Mouse (Mus musculus) embryonic facial prominence, embryonic 15.5 days (tissue): ENCODE measurements around the gene Gm10160. TPM values are rescaled to one million over a fixed set of nuclear protein-coding genes. Genes with fewer than 3 reads are reported as not detected.
A peak's percentile ranks its signal among the peaks of the same experiment; 100 is the strongest.

Source experiments
- ATAC-seq: fragments of 200-750 bp; cut with Nextera tagmentation; 2 replicates; pipeline ENCODE4 v1.8.0; 2017; ENCODE audit warnings: low read depth, moderate TSS enrichment; ENCODE audit not compliant: insufficient number of reproducible peaks, low FRiP score, low TSS enrichment
- H3K27ac ChIP-seq: fragments of 300-500 bp; sonication (generic); replicated peaks from 2 replicates; pipeline ENCODE4 v1.5.1; 2015; ENCODE audit warnings: mild to moderate bottlenecking, inconsistent platforms
- H3K27me3 ChIP-seq: fragments of 300-500 bp; sonication (generic); 2 replicates; pipeline ENCODE4 v1.6.1; 2015; ENCODE audit warnings: inconsistent platforms
- H3K36me3 ChIP-seq: fragments of 300-500 bp; sonication (generic); 2 replicates; pipeline ENCODE4 v1.6.1; 2015; ENCODE audit warnings: mild to moderate bottlenecking, inconsistent platforms
- H3K4me1 ChIP-seq: fragments of 300-500 bp; sonication (generic); 2 replicates; pipeline ENCODE4 v1.6.1; 2015; ENCODE audit warnings: inconsistent platforms
- H3K4me2 ChIP-seq: fragments of 300-500 bp; sonication (generic); replicated peaks from 2 replicates; pipeline ENCODE4 v1.6.1; 2015; ENCODE audit warnings: mild to moderate bottlenecking, inconsistent platforms
- H3K4me3 ChIP-seq: fragments of 300-500 bp; sonication (generic); replicated peaks from 2 replicates; pipeline ENCODE4 v1.5.1; 2015; ENCODE audit warnings: mild to moderate bottlenecking, inconsistent platforms
- H3K9ac ChIP-seq: fragments of 300-500 bp; sonication (generic); 2 replicates; pipeline ENCODE4 v1.6.1; 2015; ENCODE audit warnings: inconsistent platforms
- H3K9me3 ChIP-seq: fragments of 300-500 bp; sonication (generic); replicated peaks from 2 replicates; pipeline ENCODE4 v1.6.1; 2016; ENCODE audit warnings: inconsistent platforms
- WGBS: fragments of 180-500 bp; shearing (Covaris S2); methylation state at CpG from one replicate; pipeline ENCODE4 v1.1.7; 2015; 5-methylcytosine and 5-hydroxymethylcytosine counted together
- polyA plus RNA-seq: library from polyadenylated mRNA; unstranded; fragments of >200 nt; fragmentation: Nextera tagmentation; extraction: Ambion mirVana; gene quantifications from 2 replicates; pipeline ENCODE4 v1.2.1, GENCODE M21; 2015

Gene Gm10160
- polyA plus RNA-seq, 1 experiment from 2014 or later, result not detected

- no peaks in the 10 kb centered on the region for H3K36me3 ChIP-seq
- WGBS, result 17% methylated on average over 9 of the region's 9 CpGs
- peaks cover 52% of the 10 kb centered on the region for H3K27me3 ChIP-seq
- no peak overlapping the region for H3K4me2 ChIP-seq
- H3K9me3 ChIP-seq, result no peaks in the 10 kb centered on the region
- H3K27ac ChIP-seq, result no peak overlapping the region
- no peak overlapping the region for H3K9ac ChIP-seq
- H3K4me1 ChIP-seq, result peaks cover 20% of the 10 kb centered on the region
- ATAC-seq, result no peak
- peak overlapping the region; percentile 61; the same call in 1 of the 2 replicates for H3K4me3 ChIP-seq
Observed at GRCm38 (mm10) chr7:81858236-81858635, 2.6 kb upstream of the Gm10160 start.

GRCm38 (mm10) chr7:81856221-81856620 is 627 bp upstream of the Gm10160 start:
- WGBS, result 61% methylated on average over 4 of the region's 4 CpGs
- no peak overlapping the region for H3K4me3 ChIP-seq
- no peak overlapping the region for H3K4me2 ChIP-seq
- H3K4me1 ChIP-seq, result peaks cover 20% of the 10 kb centered on the region
- H3K27ac ChIP-seq, result no peak overlapping the region
- H3K9me3 ChIP-seq, result no peaks in the 10 kb centered on the region
- peaks cover 46% of the 10 kb centered on the region for H3K27me3 ChIP-seq
- no peak for ATAC-seq
- H3K9ac ChIP-seq, result no peak overlapping the region
- H3K36me3 ChIP-seq, result no peaks in the 10 kb centered on the region

GRCm38 (mm10) chr7:81854568-81855307 is 856 bp downstream of the Gm10160 start:
- WGBS, result 67% methylated on average over 8 of the region's 8 CpGs
- Histone ChIP-seq H3K27me3 (peaks cover 33% of the 10 kb centered on the region), H3K36me3 (no peaks in the 10 kb centered on the region), H3K9me3 (no peaks in the 10 kb centered on the region), H3K4me3 (no peak overlapping the region), H3K9ac (no peak overlapping the region), H3K4me2 (no peak overlapping the region), H3K4me1 (peaks cover 13% of the 10 kb centered on the region), H3K27ac (no peak overlapping the region; the same call in 1 of the 2 replicates)
- no peak; the same call in 1 of the 2 replicates for ATAC-seq

DNA sequence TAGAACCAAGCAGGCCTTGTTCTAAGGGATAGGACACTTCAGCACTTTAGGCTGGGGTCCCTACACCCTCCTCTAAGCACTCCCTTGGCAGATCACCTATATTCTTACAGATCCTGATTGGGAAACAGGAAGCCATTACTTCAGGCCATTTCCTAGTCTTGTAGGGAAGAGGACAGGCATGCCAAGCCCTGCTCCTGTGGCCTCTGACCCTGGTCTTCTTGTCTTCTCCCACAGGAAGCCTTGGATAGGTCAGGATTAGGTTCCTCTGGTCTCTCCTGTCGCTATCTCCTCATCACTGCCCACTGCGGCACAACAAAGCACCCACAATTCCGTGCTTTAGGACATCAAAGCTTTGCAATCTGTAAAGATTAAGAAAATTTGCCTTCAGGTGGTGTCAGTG is 3.9 kb downstream of the Gm10160 start:
- peaks cover 3% of the 10 kb centered on the region for H3K27me3 ChIP-seq
- no peak overlapping the region for H3K27ac ChIP-seq
- H3K9me3 ChIP-seq, result no peaks in the 10 kb centered on the region
- no peak overlapping the region for H3K4me2 ChIP-seq
- H3K4me3 ChIP-seq, result no peak overlapping the region
- H3K9ac ChIP-seq, result no peak overlapping the region
- no peak for ATAC-seq
- WGBS, result 53% methylated on average over 3 of the region's 3 CpGs
- no peaks in the 10 kb centered on the region for H3K36me3 ChIP-seq
- no peaks in the 10 kb centered on the region for H3K4me1 ChIP-seq

GRCm38 (mm10) chr7:81850171-81850570 is 5.4 kb downstream of the Gm10160 start:
- Histone ChIP-seq H3K4me1 (no peaks in the 10 kb centered on the region), H3K4me2 (no peak overlapping the region), H3K27ac (no peak overlapping the region), H3K27me3 (no peaks in the 10 kb centered on the region), H3K4me3 (no peak overlapping the region), H3K9ac (no peak overlapping the region), H3K9me3 (no peaks in the 10 kb centered on the region), H3K36me3 (no peaks in the 10 kb centered on the region)
- WGBS, result 78% methylated on average over 6 of the region's 6 CpGs
- no peak for ATAC-seq

DNA sequence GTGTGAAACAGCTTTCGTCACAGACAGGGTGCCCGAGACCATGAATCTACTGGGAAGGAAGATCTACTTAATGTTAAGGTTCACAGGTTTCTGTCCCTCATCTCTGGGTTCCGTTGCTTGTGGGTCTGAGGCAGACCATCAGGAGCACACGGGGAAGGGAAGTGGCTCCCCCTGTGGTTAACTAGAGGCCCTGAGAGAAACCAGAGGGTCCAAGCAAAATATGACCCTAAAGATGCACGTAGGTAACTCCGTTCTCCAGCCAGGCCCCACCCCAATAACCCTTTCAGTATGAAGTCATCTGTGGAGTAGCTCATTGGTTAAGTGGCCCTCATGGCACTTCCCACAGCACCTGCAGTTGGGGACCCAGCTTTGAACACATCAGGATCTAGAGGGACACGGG is 6.0 kb downstream of the Gm10160 start:
- no peak overlapping the region for H3K9ac ChIP-seq
- WGBS, result 85% methylated on average over 7 of the region's 7 CpGs
- H3K27ac ChIP-seq, result no peak overlapping the region
- no peaks in the 10 kb centered on the region for H3K27me3 ChIP-seq
- H3K4me1 ChIP-seq, result no peaks in the 10 kb centered on the region
- no peaks in the 10 kb centered on the region for H3K36me3 ChIP-seq
- H3K4me2 ChIP-seq, result no peak overlapping the region
- no peaks in the 10 kb centered on the region for H3K9me3 ChIP-seq
- H3K4me3 ChIP-seq, result no peak overlapping the region
- ATAC-seq, result no peak

- no peak overlapping the region for H3K27ac ChIP-seq
- H3K4me3 ChIP-seq, result no peak overlapping the region
- WGBS, result 86% methylated on average over 5 of the region's 5 CpGs
- H3K9ac ChIP-seq, result no peak overlapping the region
- H3K36me3 ChIP-seq, result no peaks in the 10 kb centered on the region
- no peak overlapping the region for H3K4me2 ChIP-seq
- no peaks in the 10 kb centered on the region for H3K27me3 ChIP-seq
- no peaks in the 10 kb centered on the region for H3K4me1 ChIP-seq
- ATAC-seq, result no peak
- H3K9me3 ChIP-seq, result no peaks in the 10 kb centered on the region
Observed at GRCm38 (mm10) chr7:81849214-81849613, 6.4 kb downstream of the Gm10160 start.

GRCm38 (mm10) chr7:81847777-81848176 is 7.8 kb downstream of the Gm10160 start:
- no peak for ATAC-seq
- no peak overlapping the region for H3K9ac ChIP-seq
- H3K27me3 ChIP-seq, result no peaks in the 10 kb centered on the region
- no peaks in the 10 kb centered on the region for H3K9me3 ChIP-seq
- 31% methylated on average over 4 of the region's 4 CpGs for WGBS
- no peaks in the 10 kb centered on the region for H3K4me1 ChIP-seq
- no peak overlapping the region for H3K4me2 ChIP-seq
- H3K4me3 ChIP-seq, result no peak overlapping the region
- H3K27ac ChIP-seq, result no peak overlapping the region
- no peaks in the 10 kb centered on the region for H3K36me3 ChIP-seq

GRCm38 (mm10) chr7:81847010-81847409 is 8.6 kb downstream of the Gm10160 start:
- H3K9ac ChIP-seq, result no peak overlapping the region
- H3K36me3 ChIP-seq, result no peaks in the 10 kb centered on the region
- H3K4me1 ChIP-seq, result no peaks in the 10 kb centered on the region
- no peak overlapping the region for H3K27ac ChIP-seq
- ATAC-seq, result no peak
- no peaks in the 10 kb centered on the region for H3K27me3 ChIP-seq
- H3K4me3 ChIP-seq, result no peak overlapping the region
- no peak overlapping the region for H3K4me2 ChIP-seq
- H3K9me3 ChIP-seq, result no peaks in the 10 kb centered on the region
- 13% methylated on average over 8 of the region's 8 CpGs for WGBS

GRCm38 (mm10) chr7:81846008-81846407 is 9.6 kb downstream of the Gm10160 start:
- WGBS, result 83% methylated on average over 8 of the region's 8 CpGs
- H3K27me3 ChIP-seq, result no peaks in the 10 kb centered on the region
- H3K4me3 ChIP-seq, result no peak overlapping the region
- 0 out of 2 replicates have a peak, but pooled peaks cover 3% of the 10 kb centered on the region for H3K4me1 ChIP-seq
- no peak for ATAC-seq
- no peaks in the 10 kb centered on the region for H3K36me3 ChIP-seq
- no peak overlapping the region for H3K9ac ChIP-seq
- H3K27ac ChIP-seq, result no peak overlapping the region
- H3K4me2 ChIP-seq, result no peak overlapping the region
- no peaks in the 10 kb centered on the region for H3K9me3 ChIP-seq

DNA sequence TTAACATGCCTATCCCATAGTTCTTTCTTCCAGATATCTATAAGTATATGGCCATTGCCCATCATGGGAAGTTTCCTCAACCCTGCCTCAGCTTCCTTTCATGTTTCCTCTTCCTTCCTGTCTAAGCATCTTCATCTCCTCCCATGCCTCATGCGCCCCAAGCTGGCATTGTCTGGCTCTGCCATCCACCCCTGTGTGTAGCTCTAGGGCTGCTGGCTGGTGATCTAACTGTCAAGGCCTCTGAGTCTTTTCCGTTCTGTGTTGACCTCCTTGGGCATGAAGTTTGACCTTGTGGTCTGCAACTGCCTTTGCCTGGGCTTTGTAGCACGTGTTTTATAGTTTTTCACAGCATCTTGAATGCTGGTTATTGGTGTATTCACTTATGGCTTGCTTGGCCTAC is 10.3 kb downstream of the Gm10160 start:
- Histone ChIP-seq H3K27me3 (no peaks in the 10 kb centered on the region), H3K27ac (no peak overlapping the region), H3K9me3 (no peaks in the 10 kb centered on the region), H3K4me1 (0 out of 2 replicates have a peak, but pooled peaks cover 5% of the 10 kb centered on the region), H3K36me3 (no peaks in the 10 kb centered on the region), H3K9ac (no peak overlapping the region), H3K4me3 (no peak overlapping the region), H3K4me2 (no peak overlapping the region)
- no peak for ATAC-seq
- WGBS, result 76% methylated on average over 3 of the region's 3 CpGs

- H3K4me1 ChIP-seq, result 0 out of 2 replicates have a peak, but pooled peaks cover 5% of the 10 kb centered on the region
- no peak for ATAC-seq
- no peaks in the 10 kb centered on the region for H3K9me3 ChIP-seq
- H3K36me3 ChIP-seq, result no peaks in the 10 kb centered on the region
- no peak overlapping the region for H3K27ac ChIP-seq
- 57% methylated on average over 11 of the region's 11 CpGs for WGBS
- no peak overlapping the region for H3K4me2 ChIP-seq
- no peak overlapping the region for H3K9ac ChIP-seq
- H3K27me3 ChIP-seq, result no peaks in the 10 kb centered on the region
- no peak overlapping the region for H3K4me3 ChIP-seq
Observed at GRCm38 (mm10) chr7:81844801-81845200, 10.8 kb downstream of the Gm10160 start.
